Mouse (Mus musculus) heart, adult 2 months (tissue): ENCODE measurements around the gene Apln.

ENCODE experiments used
- CTCF ChIP-seq: fragments of 200-600 bp; IDR thresholded peaks from 2 replicates; pipeline ENCODE4 v1.8.1; 2022; ENCODE audit warnings: antibody characterized with exemption, mild to moderate bottlenecking, moderate library complexity
- POLR2A ChIP-seq: fragments of 200-500 bp; IDR thresholded peaks from 2 replicates; pipeline ENCODE4 v1.6.1; 2011; ENCODE audit warnings: mild to moderate bottlenecking, low read depth, low read length, control low read depth; ENCODE audit not compliant: insufficient read depth

- TF ChIP-seq CTCF (no peak), POLR2A (no peak)
These were observed 8.1 kb upstream of the Apln start for GRCm38 (mm10) chrX:48042748-48043147.
